Mouse (Mus musculus): ENCODE measurements around the gene 1700029P11Rik. TPM values are rescaled to one million over a fixed set of nuclear protein-coding genes. Genes with fewer than 3 reads are reported as not detected.

1700029P11Rik gene
- polyA plus RNA-seq, 1 experiment: not detected

DNA sequence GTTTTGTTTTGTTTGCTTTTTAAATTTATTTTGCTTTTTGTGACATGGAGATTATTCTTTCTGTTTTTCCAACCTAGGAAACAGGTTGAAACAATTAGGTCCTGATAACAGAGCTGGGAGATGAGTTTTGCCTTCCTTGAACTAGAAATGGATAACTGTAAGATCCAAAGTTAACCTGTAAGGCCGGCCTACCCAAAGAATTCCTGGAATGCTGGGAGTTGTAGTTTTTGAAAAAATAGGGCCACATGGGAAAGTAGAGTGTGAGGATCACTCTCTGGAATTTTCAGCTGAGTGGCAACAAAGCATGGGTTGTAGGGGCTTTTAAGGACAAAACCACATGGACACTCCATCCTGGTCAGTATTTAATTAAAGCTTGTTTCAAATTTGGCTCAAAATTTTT lies 1.8 kb downstream of the 1700029P11Rik start:
- Histone ChIP-seq H3K4me3 (ENCODE audit: insufficient read depth, poor library complexity, severe bottlenecking) (no peak overlapping the region), H3K27me3 (ENCODE audit: control insufficient read depth, insufficient read depth, insufficient read length) (no peaks in the 10 kb centered on the region), H3ac (ENCODE audit: control insufficient read depth, insufficient read length, low read depth) (no peak overlapping the region), H3K79me2 (ENCODE audit: control insufficient read depth, insufficient read depth) (no peaks in the 10 kb centered on the region), H3K36me3 (ENCODE audit: control insufficient read depth, insufficient read depth) (no peaks in the 10 kb centered on the region), H3K79me3 (ENCODE audit: low read depth) (no peaks in the 10 kb centered on the region)
- TF ChIP-seq CTCF (IDR thresholded peaks at IDR 0.05; ENCODE audit: control insufficient read depth, insufficient read depth, insufficient read length): no peak

DNA sequence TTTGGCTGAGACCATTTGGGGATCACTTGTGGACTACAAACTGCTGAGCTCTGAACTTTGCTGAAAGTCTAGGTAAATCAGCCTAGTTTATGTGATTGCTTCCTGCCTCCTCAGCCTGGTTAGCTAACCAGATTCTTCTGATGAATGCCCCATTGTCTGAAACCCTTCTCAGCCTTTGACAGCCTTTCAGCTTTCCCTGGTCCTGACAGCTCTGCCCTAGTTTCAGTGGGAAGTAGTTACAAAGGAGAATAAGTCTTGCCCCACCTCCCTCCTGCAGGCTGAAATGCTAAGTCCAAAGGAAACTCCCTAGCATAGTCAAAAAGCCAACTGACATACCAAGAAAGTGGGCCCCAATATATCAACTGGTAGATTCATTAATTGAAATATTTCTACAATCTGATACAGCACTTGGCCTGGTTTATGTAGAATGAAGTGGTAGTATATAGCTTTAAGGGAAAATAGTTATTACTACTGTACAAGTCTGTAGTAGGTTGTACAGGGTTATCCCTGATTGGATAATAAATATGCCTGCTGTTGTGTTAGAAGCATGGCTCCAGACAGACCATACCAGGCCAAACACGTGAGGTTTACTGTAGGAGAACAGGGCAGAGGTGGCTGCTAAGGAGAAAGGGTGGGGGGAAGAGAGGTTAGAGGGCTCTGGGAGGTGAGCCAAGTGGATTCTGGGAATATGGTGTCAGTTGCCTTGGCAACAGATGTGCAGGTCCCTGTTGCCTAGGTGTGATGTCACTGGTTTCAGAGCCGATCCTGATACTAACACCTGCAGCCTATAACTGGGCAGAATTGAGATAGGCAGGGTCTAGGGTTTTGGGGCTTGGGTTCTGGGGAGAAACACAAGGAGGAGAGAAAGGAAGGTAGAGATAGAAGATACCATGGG lies 5.2 kb downstream of the 1700029P11Rik start:
- Histone ChIP-seq H3K4me3 (ENCODE audit: insufficient read depth, poor library complexity, severe bottlenecking) (no peak overlapping the region), H3ac (ENCODE audit: control insufficient read depth, insufficient read length, low read depth) (no peak overlapping the region), H3K79me2 (ENCODE audit: control insufficient read depth, insufficient read depth) (no peaks in the 10 kb centered on the region), H3K27me3 (ENCODE audit: control insufficient read depth, insufficient read depth, insufficient read length) (no peaks in the 10 kb centered on the region), H3K79me3 (ENCODE audit: low read depth) (no peaks in the 10 kb centered on the region), H3K36me3 (ENCODE audit: control insufficient read depth, insufficient read depth) (no peaks in the 10 kb centered on the region)
- TF ChIP-seq MAX (IDR thresholded peaks at IDR 0.05) (no peak), USF1 (IDR thresholded peaks at IDR 0.05; ENCODE audit: low read depth) (no peak), CEBPB (IDR thresholded peaks at IDR 0.05; ENCODE audit: low read depth) (no peak), MYOD1 (IDR thresholded peaks at IDR 0.05; ENCODE audit: control insufficient read depth, insufficient read length, low read depth) (no peak), MYOG (IDR thresholded peaks at IDR 0.05; ENCODE audit: control insufficient read depth, extremely low read depth, insufficient read length) (no peak), FOSL1 (IDR thresholded peaks at IDR 0.05; ENCODE audit: insufficient read depth, low read length, poor library complexity, severe bottlenecking) (no peak), CTCF (IDR thresholded peaks at IDR 0.05; ENCODE audit: control insufficient read depth, insufficient read depth, insufficient read length) (no peak)

DNA sequence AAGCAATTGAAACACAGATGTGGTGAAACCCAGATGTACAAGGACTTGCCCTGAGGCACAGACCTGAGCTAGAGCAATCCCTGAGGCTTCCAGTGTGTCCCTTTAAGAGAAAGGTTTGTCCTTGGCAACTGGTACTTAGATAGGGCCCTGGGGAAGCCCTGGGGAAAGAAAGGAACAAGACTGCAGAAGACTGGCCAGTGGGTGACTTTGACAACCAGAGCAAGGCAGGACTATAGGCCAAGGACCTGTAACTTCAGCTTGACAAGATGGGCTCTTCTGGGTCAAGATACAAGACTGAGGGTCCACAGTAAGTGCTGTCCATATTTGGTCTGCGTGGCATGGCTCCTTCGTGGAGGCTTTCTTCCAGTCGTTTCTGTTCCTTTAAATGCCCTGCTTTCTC lies 7.3 kb downstream of the 1700029P11Rik start, which contains the start of gene Xrcc6:
Xrcc6 (plus strand) TSS at position 190 of the 400 bp plus-strand sequence.
- no peaks in the 10 kb centered on the region for H3K79me3 ChIP-seq (ENCODE audit: low read depth)
- no peak within 1 kb of the TSS for H3ac ChIP-seq (ENCODE audit: control insufficient read depth, insufficient read length, low read depth)
- no peak within 1 kb of the TSS for H3K4me3 ChIP-seq (ENCODE audit: insufficient read depth, poor library complexity, severe bottlenecking)
- no peaks in the 10 kb centered on the region for H3K79me2 ChIP-seq (ENCODE audit: control insufficient read depth, insufficient read depth)
- H3K36me3 ChIP-seq (ENCODE audit: control insufficient read depth, insufficient read depth): peaks cover 2% of the 10 kb centered on the region
- TF ChIP-seq CEBPB (IDR thresholded peaks at IDR 0.05; ENCODE audit: low read depth) (no peak), USF1 (IDR thresholded peaks at IDR 0.05; ENCODE audit: low read depth) (no peak), MYOD1 (IDR thresholded peaks at IDR 0.05; ENCODE audit: control insufficient read depth, insufficient read length, low read depth) (no peak), CTCF (IDR thresholded peaks at IDR 0.05; ENCODE audit: control insufficient read depth, insufficient read depth, insufficient read length) (no peak), MAX (IDR thresholded peaks at IDR 0.05) (no peak), MYOG (IDR thresholded peaks at IDR 0.05; ENCODE audit: control insufficient read depth, extremely low read depth, insufficient read length) (no peak), FOSL1 (IDR thresholded peaks at IDR 0.05; ENCODE audit: insufficient read depth, low read length, poor library complexity, severe bottlenecking) (no peak)
- no peaks in the 10 kb centered on the region for H3K27me3 ChIP-seq (ENCODE audit: control insufficient read depth, insufficient read depth, insufficient read length)

DNA sequence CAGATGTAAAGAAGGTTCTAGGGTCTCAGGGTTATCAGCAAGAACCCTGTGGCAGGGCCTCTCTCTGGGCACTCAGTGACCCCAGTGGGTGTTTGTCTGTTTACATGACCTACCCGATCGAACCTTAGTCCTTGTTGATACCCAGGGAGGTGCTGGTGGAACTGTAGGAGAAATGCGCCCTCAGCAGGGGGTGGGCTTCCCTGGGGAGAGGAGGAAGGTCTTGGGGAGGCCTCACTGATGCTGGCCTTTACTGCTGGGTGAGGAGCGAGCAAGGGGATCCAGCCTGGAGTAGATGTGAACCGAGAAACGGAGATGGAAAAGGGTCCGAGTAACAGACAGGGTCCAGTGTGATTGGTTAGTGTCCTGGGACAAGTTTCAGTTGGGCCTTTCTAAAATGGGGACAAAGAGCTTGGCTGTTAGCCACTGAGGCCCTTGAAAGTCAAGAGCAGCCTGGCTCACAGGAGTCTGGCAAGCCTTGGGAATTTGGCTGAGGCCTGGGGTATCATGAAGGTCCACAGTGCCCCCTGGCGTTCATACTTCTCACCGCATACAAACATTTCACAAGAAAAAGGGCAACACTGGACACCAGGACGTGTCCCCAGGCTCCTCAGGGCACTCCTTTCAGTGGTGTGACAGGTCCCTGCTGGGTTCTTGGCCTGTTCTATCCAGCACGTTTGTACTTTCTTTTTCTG lies 9.2 kb downstream of the 1700029P11Rik start:
- H3ac ChIP-seq (ENCODE audit: control insufficient read depth, insufficient read length, low read depth): no peak overlapping the region
- H3K79me3 ChIP-seq (ENCODE audit: low read depth): no peaks in the 10 kb centered on the region
- no peaks in the 10 kb centered on the region for H3K79me2 ChIP-seq (ENCODE audit: control insufficient read depth, insufficient read depth)
- peaks cover 19% of the 10 kb centered on the region for H3K36me3 ChIP-seq (ENCODE audit: control insufficient read depth, insufficient read depth)
- H3K4me3 ChIP-seq (ENCODE audit: insufficient read depth, poor library complexity, severe bottlenecking): no peak overlapping the region
- no peak for TF ChIP-seq FOSL1 (IDR thresholded peaks at IDR 0.05; ENCODE audit: insufficient read depth, low read length, poor library complexity, severe bottlenecking)
- TF ChIP-seq MYOG (IDR thresholded peaks at IDR 0.05; ENCODE audit: control insufficient read depth, extremely low read depth, insufficient read length): no peak
- TF ChIP-seq CEBPB (IDR thresholded peaks at IDR 0.05; ENCODE audit: low read depth): peak; percentile 48
- peak; percentile 77 for TF ChIP-seq CTCF (IDR thresholded peaks at IDR 0.05; ENCODE audit: control insufficient read depth, insufficient read depth, insufficient read length)
- TF ChIP-seq MAX (IDR thresholded peaks at IDR 0.05): peak; percentile 14
- TF ChIP-seq USF1 (IDR thresholded peaks at IDR 0.05; ENCODE audit: low read depth): no peak
- no peak for TF ChIP-seq MYOD1 (IDR thresholded peaks at IDR 0.05; ENCODE audit: control insufficient read depth, insufficient read length, low read depth)
- H3K27me3 ChIP-seq (ENCODE audit: control insufficient read depth, insufficient read depth, insufficient read length): no peaks in the 10 kb centered on the region

DNA sequence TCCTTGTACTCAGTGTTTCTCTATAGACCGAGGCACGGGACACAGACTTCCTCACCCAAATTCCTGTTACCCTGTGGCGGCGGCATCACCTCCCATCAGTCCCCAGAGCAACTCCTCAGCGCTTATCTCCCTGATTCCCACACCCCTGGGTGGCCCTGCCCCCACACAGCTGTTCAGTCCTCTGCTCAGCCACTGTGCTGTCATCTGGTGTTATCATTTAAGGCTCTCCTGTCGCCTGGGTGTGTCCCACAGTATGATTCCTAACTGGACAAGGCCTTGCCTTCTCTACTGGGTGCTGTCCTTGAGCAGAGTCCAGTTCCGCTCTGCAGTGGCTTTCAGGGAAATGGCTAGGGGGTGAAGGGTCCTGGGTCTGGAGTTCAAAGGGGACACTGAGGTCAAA lies 10.2 kb downstream of the 1700029P11Rik start:
- no peaks in the 10 kb centered on the region for H3K79me3 ChIP-seq (ENCODE audit: low read depth)
- H3K79me2 ChIP-seq (ENCODE audit: control insufficient read depth, insufficient read depth): no peaks in the 10 kb centered on the region
- H3ac ChIP-seq (ENCODE audit: control insufficient read depth, insufficient read length, low read depth): no peak overlapping the region
- peaks cover 29% of the 10 kb centered on the region for H3K36me3 ChIP-seq (ENCODE audit: control insufficient read depth, insufficient read depth)
- no peaks in the 10 kb centered on the region for H3K27me3 ChIP-seq (ENCODE audit: control insufficient read depth, insufficient read depth, insufficient read length)
- TF ChIP-seq USF1 (IDR thresholded peaks at IDR 0.05; ENCODE audit: low read depth) (no peak), MYOD1 (IDR thresholded peaks at IDR 0.05; ENCODE audit: control insufficient read depth, insufficient read length, low read depth) (peak; percentile 70)
- H3K4me3 ChIP-seq (ENCODE audit: insufficient read depth, poor library complexity, severe bottlenecking): no peak overlapping the region
